Mouse (Mus musculus): ENCODE measurements around the gene Ctrc.

Gene Ctrc

DNA sequence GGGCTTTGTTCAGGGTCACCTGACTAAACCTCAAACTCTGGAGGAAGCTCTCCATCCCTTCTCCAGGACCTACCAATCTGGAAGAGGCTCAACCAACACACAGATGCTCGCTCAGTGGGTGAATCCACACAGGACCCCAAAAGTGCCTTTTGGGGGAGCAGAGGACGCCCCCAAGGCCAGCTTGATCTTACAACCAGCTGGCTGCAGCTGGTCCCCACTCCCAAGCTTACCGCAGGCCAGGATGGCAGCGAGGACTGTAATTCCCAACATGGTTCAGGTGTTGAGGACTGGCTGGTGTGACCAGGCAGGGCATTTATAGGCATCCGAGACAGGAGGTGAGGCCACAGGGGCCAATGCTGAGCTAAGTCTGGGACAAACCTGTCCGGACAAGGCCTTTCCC lies at the start of gene Ctrc:
Gene Ctrc, minus strand, starts transcription at position 361 of the 400 bp plus-strand sequence.
- DNase-seq (ENCODE audit: low spot score): no peak

DNA sequence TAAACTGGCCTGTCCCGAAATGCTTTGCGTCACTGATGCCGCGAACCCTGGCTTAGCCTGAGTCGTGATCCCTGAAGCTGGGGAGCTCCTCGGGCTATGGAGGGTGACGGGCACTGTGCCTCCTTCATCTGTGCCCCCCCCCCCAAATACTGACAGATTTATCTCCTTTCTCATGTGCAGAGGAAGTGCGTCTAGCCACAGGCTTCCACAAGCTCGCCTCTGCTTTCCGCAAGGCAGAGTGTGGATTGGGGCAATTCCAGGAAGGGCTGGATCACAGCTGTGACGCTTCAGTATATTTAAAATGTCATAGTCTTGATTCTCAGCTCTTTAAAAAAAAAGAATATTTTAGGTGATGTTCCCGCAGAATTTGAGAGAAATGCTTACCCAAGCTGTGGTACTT lies 49.6 kb upstream of the Ctrc start:
- no peak for DNase-seq (ENCODE audit: low spot score)

DNA sequence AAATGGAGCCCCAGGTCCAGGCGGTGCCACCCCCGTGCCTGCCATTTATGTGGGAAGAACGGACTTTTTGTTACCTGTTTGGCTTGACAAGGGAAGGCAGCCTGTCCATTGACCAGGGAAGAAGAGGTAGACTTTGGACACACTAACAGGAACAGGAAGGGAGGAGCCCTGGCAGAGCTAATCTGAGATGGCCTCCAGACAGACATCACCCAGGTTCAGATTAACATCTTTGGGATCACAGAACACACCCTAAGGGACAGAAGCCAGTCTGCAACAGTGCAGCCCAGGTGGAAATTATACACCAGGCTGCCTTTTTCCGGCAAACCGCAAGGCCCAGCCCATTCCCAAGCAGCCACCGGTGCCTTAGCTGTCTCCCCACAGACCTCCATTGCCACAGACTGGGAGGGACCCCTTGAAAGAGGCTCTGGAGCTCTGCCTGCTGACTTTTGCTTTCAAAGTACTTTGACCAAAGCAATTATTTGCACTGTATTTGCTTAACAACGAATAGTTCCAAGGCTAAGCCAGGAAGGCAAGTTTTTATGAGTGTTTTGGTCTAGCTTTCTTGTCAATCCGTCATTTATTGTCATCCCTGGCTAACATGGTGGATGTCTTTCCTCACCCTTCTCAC lies 47.1 kb upstream of the Ctrc start:
- no peak for DNase-seq (ENCODE audit: low spot score)

DNA sequence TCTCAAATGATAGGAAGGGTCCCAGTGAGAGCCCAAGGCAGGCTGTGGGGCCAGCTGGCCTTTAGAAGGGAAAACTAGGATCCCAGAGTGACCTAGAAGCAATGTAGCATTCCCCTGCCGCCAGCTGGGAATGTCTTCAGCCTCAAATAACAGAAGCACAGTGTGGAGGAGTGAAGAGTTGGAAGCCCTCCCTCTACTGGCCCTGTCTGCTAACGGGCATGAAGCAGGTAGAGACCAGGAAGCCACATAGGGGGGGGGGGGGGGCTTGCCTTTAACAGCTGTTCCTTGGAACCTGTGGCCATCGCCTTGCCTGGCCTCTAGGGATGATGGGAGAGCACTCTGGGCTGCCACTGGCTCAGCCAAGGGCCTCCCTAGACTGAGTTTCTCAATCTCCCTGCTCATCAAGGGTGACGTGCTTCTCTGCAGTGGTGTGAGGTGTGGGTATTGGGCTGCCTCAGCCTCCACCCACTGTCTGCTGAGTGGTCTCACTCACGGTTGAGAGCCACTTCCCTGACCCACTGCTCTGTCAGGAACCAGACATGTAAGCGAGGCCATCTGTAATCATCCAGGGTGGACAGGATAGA lies 40.3 kb upstream of the Ctrc start:
- DNase-seq (ENCODE audit: low spot score): no peak

- DNase-seq (ENCODE audit: low spot score): no peak
Observed at GRCm38 (mm10) chr4:141885451-141885850, 39.3 kb upstream of the Ctrc start.

GRCm38 (mm10) chr4:141882858-141883257 lies 36.7 kb upstream of the Ctrc start:
- no peak for DNase-seq (ENCODE audit: low spot score)

GRCm38 (mm10) chr4:141881950-141882349 lies 35.8 kb upstream of the Ctrc start:
- DNase-seq (ENCODE audit: low spot score): no peak

DNA sequence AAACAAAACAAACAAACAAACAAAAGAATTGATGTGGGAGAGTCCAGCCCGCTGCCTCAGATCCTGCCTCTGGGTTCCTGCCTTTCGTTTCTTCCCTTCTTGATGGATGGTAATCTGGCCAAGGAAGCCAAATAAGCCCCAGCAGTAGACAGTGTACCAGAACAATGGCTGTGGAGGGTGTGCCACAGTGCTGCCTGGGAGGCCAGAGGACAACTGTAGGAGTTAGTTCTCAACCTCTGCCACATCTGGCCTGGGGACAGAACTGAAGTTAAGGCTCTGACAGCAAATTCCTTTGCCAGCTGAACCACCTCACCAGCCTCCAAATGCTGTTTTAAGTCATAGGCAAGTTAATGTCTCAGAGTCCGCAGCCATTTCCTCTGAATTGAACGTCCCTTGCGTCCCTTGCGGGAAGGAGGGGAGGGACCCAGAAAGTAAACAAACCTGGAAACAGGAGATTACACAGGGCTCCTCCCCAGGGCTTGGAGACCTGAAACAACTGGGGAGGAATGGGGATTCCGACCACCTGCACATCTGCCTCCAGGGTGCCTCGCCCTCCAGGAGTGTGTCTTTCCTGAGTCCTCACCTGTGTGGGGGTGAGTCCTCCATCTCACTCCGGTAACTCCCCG lies 35.2 kb upstream of the Ctrc start:
- DNase-seq (ENCODE audit: low spot score): no peak

DNA sequence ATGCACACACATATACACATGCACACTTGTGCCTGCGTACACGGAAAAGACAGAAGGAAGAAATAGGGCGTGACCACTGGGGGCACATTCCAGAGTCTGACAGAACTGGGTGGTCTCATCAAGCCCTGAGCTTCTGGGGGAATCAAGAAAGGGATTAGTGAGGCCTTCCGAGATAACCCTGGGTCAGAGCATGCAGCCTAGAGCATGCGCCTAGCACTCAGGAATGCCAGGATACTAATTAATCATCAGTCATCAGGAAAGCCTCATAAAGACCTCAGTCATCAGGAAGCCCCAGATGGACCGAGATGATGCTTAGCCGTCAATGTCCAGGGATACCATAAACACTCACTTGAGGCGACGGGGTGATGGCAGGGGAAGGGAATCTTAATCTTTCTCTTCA lies 33.7 kb upstream of the Ctrc start:
- no peak for DNase-seq (ENCODE audit: low spot score)

DNA sequence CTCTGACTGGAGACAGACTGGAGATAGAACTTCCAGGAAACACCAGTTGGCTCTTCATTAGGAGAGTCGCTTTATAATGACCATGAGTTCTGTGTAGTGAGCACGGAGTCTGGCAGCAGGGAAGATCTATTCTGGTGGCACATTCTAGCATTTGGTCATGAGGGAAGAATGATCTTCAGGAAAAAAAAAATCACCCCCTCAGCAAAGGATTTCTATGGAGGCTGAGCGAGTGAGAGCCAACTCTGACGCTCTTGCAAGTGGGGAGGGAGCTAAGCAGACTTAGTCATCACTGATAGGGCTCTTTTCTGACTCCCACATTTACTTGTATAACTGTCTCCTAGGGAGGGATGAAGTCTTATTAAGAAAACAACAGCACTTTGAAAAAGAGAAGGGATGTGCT lies 32.9 kb upstream of the Ctrc start:
- DNase-seq (ENCODE audit: low spot score): no peak

GRCm38 (mm10) chr4:141878621-141879020 lies 32.5 kb upstream of the Ctrc start:
- no peak for DNase-seq (ENCODE audit: low spot score)

- no peak for DNase-seq (ENCODE audit: low spot score)
Observed at GRCm38 (mm10) chr4:141875481-141876108, 29.4 kb upstream of the Ctrc start.

DNA sequence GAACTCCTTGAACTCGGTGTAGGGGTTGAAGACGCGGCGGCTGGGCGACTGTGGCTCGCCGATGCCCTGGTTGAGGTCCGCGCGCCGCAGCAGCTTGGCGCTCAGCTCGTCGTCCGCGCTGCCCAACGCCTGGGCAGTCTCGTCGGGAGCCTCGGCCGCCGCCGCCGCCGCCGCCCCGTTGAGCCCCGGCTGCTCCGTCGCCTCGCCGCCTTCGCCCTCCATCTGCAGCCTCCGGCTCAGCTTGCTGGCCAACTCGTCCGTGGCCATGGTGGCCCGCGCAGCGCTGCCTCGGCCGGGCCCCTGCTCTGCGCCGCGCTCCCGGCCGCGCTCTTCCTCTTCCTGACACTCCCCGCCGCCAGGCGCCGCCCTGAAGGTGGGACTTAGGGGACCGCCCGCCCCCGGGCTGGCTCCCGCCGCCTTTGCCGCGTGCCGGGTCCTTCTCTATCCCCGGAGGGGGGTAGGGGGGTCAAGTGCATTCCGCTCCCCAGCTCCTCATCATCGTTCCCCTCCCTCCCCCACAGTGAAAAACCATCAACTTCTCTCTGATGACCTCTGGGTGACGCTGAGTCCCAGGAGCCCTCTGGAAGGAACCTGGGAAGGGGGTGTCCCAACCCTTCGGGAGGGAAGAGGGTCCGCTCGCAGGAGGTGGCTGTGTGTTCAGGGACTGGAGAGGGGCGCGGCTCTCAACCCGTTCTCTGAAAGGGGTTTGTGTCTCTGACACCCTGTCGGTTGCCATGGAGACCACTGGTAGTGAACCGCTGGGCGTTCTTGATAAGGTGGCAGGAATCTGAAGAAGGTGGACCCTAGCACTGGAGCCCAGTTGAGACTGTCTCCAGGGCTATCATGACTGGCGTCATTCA lies 28.7 kb upstream of the Ctrc start, which contains the start of gene Efhd2:
Gene Efhd2, minus strand, starts transcription at position 320 of the 860 bp plus-strand sequence.
- DNase-seq (ENCODE audit: low spot score): peak; percentile 59

DNA sequence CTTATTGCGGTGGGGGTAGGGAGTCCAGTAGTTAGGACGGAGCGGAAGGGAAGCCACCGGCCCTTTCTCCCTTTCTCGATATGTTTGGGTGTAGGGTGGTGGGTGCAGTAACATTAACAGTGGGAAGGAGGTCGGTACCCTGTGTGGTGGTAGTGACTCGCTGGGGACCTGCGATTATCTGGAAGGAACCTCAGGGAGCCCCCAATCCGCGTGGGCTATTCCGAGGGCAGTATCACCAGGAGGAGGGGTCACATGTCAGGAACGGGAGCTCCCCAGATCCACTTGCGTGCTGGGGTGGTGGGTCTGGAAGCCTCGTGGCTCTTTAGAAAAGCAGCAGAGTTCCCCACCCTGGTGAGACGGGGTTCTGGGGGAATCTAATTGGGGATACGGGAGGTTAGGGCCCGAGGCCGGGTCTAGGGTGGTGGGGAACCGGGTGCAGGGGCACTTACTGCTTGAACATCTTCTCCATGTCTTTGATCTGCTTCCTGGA lies 28.0 kb upstream of the Ctrc start:
- DNase-seq (ENCODE audit: low spot score): no peak

DNA sequence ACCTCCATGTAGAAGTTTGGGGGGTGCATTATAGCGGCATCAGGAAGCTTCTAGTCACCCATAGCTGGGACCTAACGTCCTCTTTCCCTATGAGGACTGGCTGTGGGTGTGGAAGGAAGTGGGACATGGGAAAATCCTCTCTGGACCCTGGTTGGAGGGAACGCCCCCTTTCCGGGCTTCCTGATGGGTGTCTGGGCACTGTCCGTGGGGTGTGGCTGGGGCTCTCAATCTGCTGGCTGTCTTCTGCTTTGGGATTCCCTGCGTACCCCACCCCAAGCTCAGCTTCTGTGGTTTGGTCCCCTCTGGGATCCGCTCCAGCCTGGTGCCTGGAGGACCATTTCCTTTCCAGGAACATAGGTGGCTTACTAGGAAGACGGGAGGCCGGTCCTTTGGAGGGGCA lies 26.8 kb upstream of the Ctrc start:
- no peak for DNase-seq (ENCODE audit: low spot score)

DNA sequence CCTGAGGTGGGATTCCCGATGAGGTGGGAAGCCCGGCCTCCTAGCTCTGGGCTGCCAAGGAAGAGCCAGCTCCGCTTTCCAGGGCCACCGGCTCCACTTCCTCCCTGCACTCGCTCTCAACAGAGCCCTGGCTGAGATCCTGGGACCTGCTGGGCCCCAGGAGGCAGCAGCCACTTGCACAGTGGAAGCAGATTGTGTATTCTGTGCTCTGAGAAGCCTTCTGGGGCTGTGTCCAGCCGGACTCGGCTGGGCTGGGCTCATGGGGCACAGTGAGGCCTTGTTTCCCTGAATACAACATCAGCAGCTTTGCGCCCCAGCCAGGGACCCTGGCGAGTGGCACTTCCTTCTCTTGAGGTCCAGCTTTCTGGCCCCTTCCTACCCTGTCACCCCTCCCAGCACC lies 25.8 kb upstream of the Ctrc start:
- no peak for DNase-seq (ENCODE audit: low spot score)

- no peak for DNase-seq (ENCODE audit: low spot score)
Observed at GRCm38 (mm10) chr4:141871333-141871725, 25.2 kb upstream of the Ctrc start.

DNA sequence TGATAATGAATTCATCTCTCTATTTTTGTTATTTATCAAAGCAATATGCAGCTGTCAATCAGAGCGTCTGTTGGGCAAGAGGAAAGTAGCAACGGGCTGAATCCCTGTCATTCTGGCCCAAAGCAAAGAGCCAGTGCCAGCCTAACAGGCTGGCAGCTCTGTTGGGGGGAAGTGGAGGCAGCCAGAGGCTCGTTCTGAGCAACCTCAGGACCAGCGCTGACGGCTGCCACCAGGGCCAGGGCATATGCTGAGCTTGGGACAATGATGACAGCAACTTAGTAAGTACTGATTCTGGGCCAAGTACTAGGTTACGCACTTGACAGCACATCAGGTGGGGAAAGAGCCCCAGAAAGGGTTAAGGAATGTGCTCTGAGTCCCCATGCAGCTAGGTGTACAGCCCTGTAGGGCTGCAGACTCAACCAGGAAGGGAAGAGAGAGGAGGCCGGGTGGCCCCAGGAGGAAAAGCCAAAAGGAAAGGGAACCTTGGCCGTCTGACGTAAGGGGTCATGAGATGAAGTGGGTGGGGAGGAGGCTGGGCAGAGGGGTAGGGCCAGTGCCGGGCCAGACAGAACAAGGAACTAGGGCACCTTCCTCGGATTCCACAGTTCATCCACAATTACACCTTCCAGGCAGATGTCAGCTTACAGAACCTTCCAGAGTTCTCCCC lies 24.6 kb upstream of the Ctrc start:
- DNase-seq (ENCODE audit: low spot score): no peak

DNA sequence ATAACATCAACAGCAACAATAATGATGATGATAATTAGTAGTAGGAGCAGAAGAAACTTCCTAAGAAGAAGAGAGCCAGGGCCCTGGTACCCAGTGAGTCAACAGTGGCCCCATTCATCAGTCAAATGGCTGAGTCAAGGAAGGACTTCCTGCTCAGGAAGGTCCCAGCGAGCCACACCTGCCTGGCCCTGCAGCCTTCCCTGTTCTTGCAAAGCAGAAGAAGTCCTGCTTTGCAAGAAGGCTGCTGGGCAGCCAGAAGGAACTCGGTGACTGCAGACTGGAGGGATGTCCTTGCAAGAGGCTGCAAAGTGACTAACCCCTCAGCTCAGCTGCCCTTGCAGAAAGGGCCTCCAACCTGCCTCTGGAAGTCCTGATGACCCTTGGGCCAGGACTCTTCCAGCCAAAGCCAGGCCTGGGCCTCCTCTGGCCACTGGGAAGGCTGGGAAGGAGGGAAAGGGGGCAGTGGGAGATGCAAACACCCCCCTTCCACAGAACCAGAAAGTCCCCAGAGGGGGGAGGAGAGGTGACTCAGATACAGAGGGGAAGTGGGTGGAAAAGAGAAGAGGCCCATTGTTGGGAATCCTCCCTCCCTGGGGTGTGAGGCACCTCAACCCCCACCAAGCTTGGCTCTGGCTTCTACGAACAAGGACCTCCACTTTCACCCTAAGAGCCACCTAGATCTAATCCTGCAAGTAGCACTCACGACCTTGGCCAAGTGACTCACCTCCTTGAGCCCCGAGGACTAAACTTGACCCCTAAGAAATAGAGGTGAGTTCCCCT lies 23.5 kb upstream of the Ctrc start:
- DNase-seq (ENCODE audit: low spot score): no peak

DNA sequence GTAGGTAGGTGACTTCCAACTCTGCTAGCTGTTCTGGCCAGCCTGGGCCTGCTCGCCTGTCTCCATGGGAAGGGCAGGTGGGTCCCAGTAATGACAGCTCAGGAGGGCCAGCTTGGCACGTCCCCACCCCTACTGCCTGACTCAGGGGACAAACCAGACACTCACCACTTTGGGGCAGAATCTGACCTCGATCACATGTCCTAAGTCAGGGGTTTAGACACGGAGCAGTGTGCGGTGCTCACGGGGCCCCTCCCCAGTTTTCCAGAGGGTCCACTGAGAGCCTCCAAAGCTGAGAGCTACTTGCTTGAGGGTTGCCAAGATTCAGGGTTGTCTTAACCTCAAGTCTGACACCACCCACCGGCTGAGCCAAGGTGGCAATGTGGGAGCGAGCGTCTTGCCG lies 21.9 kb upstream of the Ctrc start:
- no peak for DNase-seq (ENCODE audit: low spot score)

DNA sequence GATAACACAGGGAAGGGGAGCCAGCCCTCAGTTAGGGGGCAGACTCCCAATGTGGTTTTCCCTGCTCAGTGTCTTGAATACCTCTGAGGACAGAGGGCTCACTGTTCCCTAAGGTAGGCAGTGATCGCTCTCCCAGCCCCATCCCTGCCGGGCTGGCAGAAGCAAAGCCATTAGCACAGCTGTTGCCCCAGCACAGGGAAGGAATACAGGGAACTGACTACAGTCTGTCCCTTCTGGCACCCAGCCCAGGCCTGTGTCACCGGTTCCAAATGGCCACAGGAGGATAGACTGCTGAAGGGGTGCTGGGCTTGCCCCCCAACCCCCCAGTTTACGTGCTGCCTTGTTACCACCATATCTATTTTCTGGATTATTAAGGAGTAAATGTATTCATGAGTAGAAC lies 21.3 kb upstream of the Ctrc start:
- no peak for DNase-seq (ENCODE audit: low spot score)
